Mouse (Mus musculus) liver, adult 2 months (tissue): Measurements from ENCODE around the gene Sost.

ENCODE experiments used
- CTCF ChIP-seq: fragments of 200-500 bp; IDR thresholded peaks from 2 replicates; pipeline ENCODE4 v1.5.1; 2011; ENCODE audit warnings: low read depth, low read length, control low read depth
- POLR2A ChIP-seq: fragments of 200-500 bp; IDR thresholded peaks from 2 replicates; pipeline ENCODE4 v1.6.1; 2011; ENCODE audit warnings: low read length, control low read depth; ENCODE audit not compliant: insufficient read depth; ENCODE audit errors: extremely low read depth

- TF ChIP-seq CTCF (peak; percentile 74), POLR2A (no peak)
These were observed 47.2 kb downstream of the Sost start for GRCm38 (mm10) chr11:101919660-101920059.
